Mouse (Mus musculus) testis, adult 2 months (tissue): Measurements from ENCODE around the gene Plekhg4.

Experiments used
- CTCF ChIP-seq: fragments of 200-500 bp; IDR thresholded peaks from 2 replicates; pipeline ENCODE4 v1.5.1; 2012; ENCODE audit warnings: low read depth, mild to moderate bottlenecking, inconsistent platforms, low read length, moderate library complexity; ENCODE audit not compliant: control insufficient read depth, insufficient read depth, insufficient replicate concordance
- POLR2A ChIP-seq: fragments of 200-500 bp; IDR thresholded peaks from 2 replicates; pipeline ENCODE4 v1.6.1; 2012; ENCODE audit warnings: low read depth, mild to moderate bottlenecking, inconsistent platforms, low read length, moderate library complexity; ENCODE audit not compliant: control insufficient read depth

DNA sequence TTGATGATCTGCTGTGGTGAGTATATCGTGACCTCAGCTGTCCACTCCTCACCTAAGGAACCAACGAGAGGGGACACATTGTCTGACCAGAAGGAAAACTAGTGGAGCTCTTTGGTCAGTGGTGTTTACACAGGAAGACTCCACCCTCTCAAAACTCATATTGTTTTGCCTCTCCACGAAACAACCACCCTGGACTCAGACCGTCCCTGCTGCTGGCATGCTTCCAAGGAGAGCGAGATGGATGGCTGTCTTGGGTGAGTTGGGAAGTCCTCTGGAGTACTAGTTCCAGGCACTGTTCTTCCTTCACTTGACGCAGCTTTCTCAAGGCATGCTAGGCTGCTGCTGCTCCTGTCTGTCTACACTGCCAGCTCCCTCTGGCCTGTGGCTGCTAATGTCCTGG is 16.0 kb downstream of the Plekhg4 start:
- TF ChIP-seq CTCF (no peak), POLR2A (no peak)
